ENCODE assay signal across 16 mouse cellular contexts in genomic region chr16:77420136-77420860, GRCm38 (mm10).
DNase-seq lines count a peak whose midpoint lies in the region; ATAC-seq and TF ChIP-seq lines count a peak whose summit lies in the region.
"Had no signal": no experiment of that assay in that cellular context is flagged by ENCODE, and none has a peak within 500 bp of the region (broad histone marks: within the 10 kb centered on the region; RNA-seq: fewer than 3 reads in every experiment).

No protein-coding gene starts in this region.

- no peaks in the 10 kb centered on the region for H3K36me3 ChIP-seq in embryonic facial prominence, embryonic 14.5 days (ENCODE audit: control insufficient read depth, insufficient read depth, low read length)
- no peaks in the 10 kb centered on the region for H3K36me3 ChIP-seq in hindbrain, embryonic 14.5 days (replicated peaks; ENCODE audit: control insufficient read depth, insufficient read depth)
- H3K36me3 ChIP-seq in myocyte (ENCODE audit: control insufficient read depth, insufficient read depth): no peaks in the 10 kb centered on the region
- H3K36me3 ChIP-seq: embryonic facial prominence, embryonic 15.5 days; heart, embryonic 13.5 days; liver, embryonic 13.5 days had no signal

- no peak for TF ChIP-seq POLR2A in myocyte (IDR thresholded peaks at IDR 0.05; ENCODE audit: insufficient read length, low read depth)

- no peak overlapping the region for H3ac ChIP-seq in myocyte (ENCODE audit: control insufficient read depth, insufficient read length)

- H3K4me3 ChIP-seq in left cerebral cortex, adult 2 months: peak overlapping the region; percentile 43
- 0 out of 2 replicates have a peak overlapping the region, but pooled peaks have one; percentile 3 for H3K4me3 ChIP-seq in embryonic facial prominence, embryonic 14.5 days (ENCODE audit: low read depth, low read length)
- peak overlapping the region; percentile 55 for H3K4me3 ChIP-seq in hindbrain, embryonic 14.5 days (replicated peaks; ENCODE audit: low read length)
- peak overlapping the region; percentile 17 for H3K4me3 ChIP-seq in myocyte
- H3K4me3 ChIP-seq: embryonic facial prominence, embryonic 15.5 days; heart, embryonic 13.5 days; liver, embryonic 13.5 days had no signal

- no peak for ATAC-seq in embryonic facial prominence, embryonic 14.5 days (ENCODE audit: low read depth)
- ATAC-seq in hindbrain, embryonic 14.5 days (ENCODE audit: low FRiP score): no peak
- ATAC-seq: intestine, postnatal 0 days had no signal

- no peak for TF ChIP-seq CTCF in left cerebral cortex, adult 2 months (IDR thresholded peaks at IDR 0.05)

- peak overlapping the region; percentile 87 for H3K27ac ChIP-seq in left cerebral cortex, adult 2 months
- peak overlapping the region; percentile 61 for H3K27ac ChIP-seq in embryonic facial prominence, embryonic 14.5 days (replicated peaks; ENCODE audit: low read depth, low read length)
- peak overlapping the region; percentile 100 for H3K27ac ChIP-seq in hindbrain, embryonic 14.5 days
- H3K27ac ChIP-seq: heart, embryonic 13.5 days; liver, embryonic 13.5 days; macrophage had no signal

- H3K4me1 ChIP-seq in embryonic facial prominence, embryonic 14.5 days (ENCODE audit: control insufficient read depth, insufficient read depth, low read length): peaks cover 35% of the 10 kb centered on the region
- peaks cover 4% of the 10 kb centered on the region for H3K4me1 ChIP-seq in hindbrain, embryonic 14.5 days (replicated peaks; ENCODE audit: control insufficient read depth, insufficient read depth, low read length)
- H3K4me1 ChIP-seq: liver, embryonic 13.5 days had no signal

- H3K9ac ChIP-seq in embryonic facial prominence, embryonic 14.5 days (ENCODE audit: low read depth, low read length): peak overlapping the region; percentile 28; the same call in 1 of the 2 replicates
- peak overlapping the region; percentile 99 for H3K9ac ChIP-seq in hindbrain, embryonic 14.5 days
- H3K9ac ChIP-seq: embryonic facial prominence, embryonic 15.5 days; heart, embryonic 13.5 days; liver, embryonic 13.5 days had no signal

- no peaks in the 10 kb centered on the region for H3K27me3 ChIP-seq in embryonic facial prominence, embryonic 14.5 days (replicated peaks; ENCODE audit: control insufficient read depth, insufficient read depth, low read length)
- H3K27me3 ChIP-seq in hindbrain, embryonic 14.5 days (ENCODE audit: control insufficient read depth, insufficient read depth, low read length): no peaks in the 10 kb centered on the region
- H3K27me3 ChIP-seq in myocyte (ENCODE audit: control insufficient read depth, insufficient read depth, insufficient read length): no peaks in the 10 kb centered on the region
- H3K27me3 ChIP-seq: embryonic facial prominence, embryonic 15.5 days; heart, embryonic 13.5 days; liver, embryonic 13.5 days had no signal

- H3K4me2 ChIP-seq in embryonic facial prominence, embryonic 14.5 days (ENCODE audit: low read depth, low read length): peak overlapping the region; percentile 35
- H3K4me2 ChIP-seq in hindbrain, embryonic 14.5 days (replicated peaks): peak overlapping the region; percentile 86
- H3K4me2 ChIP-seq in myocyte (ENCODE audit: low read depth): peak overlapping the region; percentile 70
- H3K4me2 ChIP-seq: heart, embryonic 13.5 days; liver, embryonic 13.5 days had no signal

- intact Hi-C loops in left cerebral cortex, adult 2 months (cut with DNase I): loop anchor here (5.0 kb wide), 1 partner anchor 222 kb away; no protein-coding TSS in a partner anchor
- intact Hi-C loops in left cerebral cortex, postnatal 36 days (cut with DNase I): loop anchor here (2.0 to 5.0 kb wide), 2 partner anchors 81 to 177 kb away; no protein-coding TSS in a partner anchor

- H3K9me3 ChIP-seq in embryonic facial prominence, embryonic 14.5 days (ENCODE audit: control insufficient read depth, low read length): no peaks in the 10 kb centered on the region
- no peaks in the 10 kb centered on the region for H3K9me3 ChIP-seq in hindbrain, embryonic 14.5 days (ENCODE audit: control insufficient read depth, low read length)
- H3K9me3 ChIP-seq: embryonic facial prominence, embryonic 15.5 days; heart, embryonic 13.5 days; liver, embryonic 13.5 days had no signal

- WGBS in embryonic facial prominence, embryonic 14.5 days: 50% methylated on average over 8 of the region's 8 CpGs
- WGBS in hindbrain, embryonic 14.5 days: 14% methylated on average over 8 of the region's 8 CpGs

- H3K79me2 ChIP-seq in myocyte (ENCODE audit: control insufficient read depth, insufficient read depth): no peaks in the 10 kb centered on the region

- DNase-seq in left cerebral cortex, adult 2 months (ENCODE audit: extremely low spot score in 1 of 2, low spot score in 2 of 2): peak in 1 of 2 experiments; percentile 36
- DNase-seq in left cerebral cortex, postnatal 36 days (ENCODE audit: low spot score in 2 of 2): no peak
- DNase-seq in embryonic facial prominence, embryonic 14.5 days (ENCODE audit: low spot score): no peak
- peak; percentile 71 for DNase-seq in hindbrain, embryonic 14.5 days (ENCODE audit: low spot score)
- no peak for DNase-seq in kidney, adult 8-10 months
- DNase-seq in cerebellum, adult 11 months: no peak
- no peak for DNase-seq in natural killer cell, adult 2 months (ENCODE audit: low spot score in 2 of 2)
- DNase-seq: B cell, adult 2 months; liver, embryonic 13.5 days; spleen, adult 18-20 months; thymus, adult 18-20 months had no signal

TF ChIP-seq in myocyte, 11 proteins besides CTCF, POLR2A, EP300 and RAD21:
- no peak for TF ChIP-seq MAX (IDR thresholded peaks at IDR 0.05; ENCODE audit: low read depth)
- TF ChIP-seq MYOG (IDR thresholded peaks at IDR 0.05; ENCODE audit: control insufficient read depth in 1 of 3, insufficient read depth in 1 of 3, insufficient read length in 2 of 3, low read depth in 2 of 3): no peak
- no peak for TF ChIP-seq REST (IDR thresholded peaks at IDR 0.05; ENCODE audit: insufficient read depth, insufficient read length)
TF ChIP-seq in myocyte: peak in this region for 0.

Comparison
In these comparisons a context has a peak if more than half of its experiments do, and no peak if none do; other contexts are left out.
1. H3K4me3 ChIP-seq: peak in every context shown above with its lines; median percentile 55 in hindbrain, embryonic 14.5 days; 43 in left cerebral cortex, adult 2 months; 17 in myocyte; 3 in embryonic facial prominence, embryonic 14.5 days.
2. H3K4me2 ChIP-seq: peak in every context shown above with its lines; median percentile 86 in hindbrain, embryonic 14.5 days; 70 in myocyte; 35 in embryonic facial prominence, embryonic 14.5 days.